Mouse (Mus musculus) lung, postnatal 14 days (tissue): ENCODE data around the gene Enthd1.

Experiments used
- DNase-seq: peaks from one replicate; pipeline ENCODE4 v3.0.0; 2021

The Enthd1 gene

GRCm38 (mm10) chr15:80474429-80475002 lies 90.4 kb downstream of the Enthd1 start:
- no peak for DNase-seq

GRCm38 (mm10) chr15:80467876-80468275 lies 97.1 kb downstream of the Enthd1 start:
- DNase-seq, result no peak

GRCm38 (mm10) chr15:80462106-80462505 lies 102.8 kb downstream of the Enthd1 start:
- peak; percentile 33 for DNase-seq

GRCm38 (mm10) chr15:80461446-80461845 lies 103.5 kb downstream of the Enthd1 start:
- no peak for DNase-seq

GRCm38 (mm10) chr15:80460011-80460410 lies 104.9 kb downstream of the Enthd1 start:
- no peak for DNase-seq

- DNase-seq, result no peak
Observed at GRCm38 (mm10) chr15:80457984-80458383, 107.0 kb downstream of the Enthd1 start.

GRCm38 (mm10) chr15:80454486-80454885 lies 110.5 kb downstream of the Enthd1 start:
- no peak for DNase-seq

GRCm38 (mm10) chr15:80452425-80452824 lies 112.5 kb downstream of the Enthd1 start:
- no peak for DNase-seq

- peak; percentile 47 for DNase-seq
Observed at GRCm38 (mm10) chr15:80445956-80446687, 118.8 kb downstream of the Enthd1 start.

GRCm38 (mm10) chr15:80440195-80440594 lies 124.8 kb downstream of the Enthd1 start:
- no peak for DNase-seq

GRCm38 (mm10) chr15:80438423-80438822 lies 126.5 kb downstream of the Enthd1 start:
- DNase-seq, result no peak

- DNase-seq, result no peak
Observed at GRCm38 (mm10) chr15:80437996-80438395, 127.0 kb downstream of the Enthd1 start.

GRCm38 (mm10) chr15:80436961-80437360 lies 128.0 kb downstream of the Enthd1 start:
- no peak for DNase-seq

GRCm38 (mm10) chr15:80430324-80430723 lies 134.6 kb downstream of the Enthd1 start:
- DNase-seq, result no peak

GRCm38 (mm10) chr15:80418146-80418545 lies 146.8 kb downstream of the Enthd1 start:
- no peak for DNase-seq

- DNase-seq, result no peak
Observed at GRCm38 (mm10) chr15:80417066-80417465, 147.9 kb downstream of the Enthd1 start.

GRCm38 (mm10) chr15:80415132-80415531 lies 149.8 kb downstream of the Enthd1 start:
- DNase-seq, result no peak

- peak; percentile 46 for DNase-seq
Observed at GRCm38 (mm10) chr15:80413988-80414721, 150.8 kb downstream of the Enthd1 start.

GRCm38 (mm10) chr15:80413070-80413469 lies 151.9 kb downstream of the Enthd1 start:
- no peak for DNase-seq

GRCm38 (mm10) chr15:80410661-80411060 lies 154.3 kb downstream of the Enthd1 start:
- no peak for DNase-seq

GRCm38 (mm10) chr15:80407873-80408272 lies 157.1 kb downstream of the Enthd1 start:
- peak; percentile 19 for DNase-seq
